Mouse (Mus musculus) MEL (cell line): ENCODE data around the gene Mdh2.

Source experiments
- CTCF ChIP-seq, 3 experiments: IDR thresholded peaks in 2 of 3; conservative IDR thresholded peaks in 1 of 3; 2 replicates each; pipeline ENCODE4 v1.5.1; 2011 to 2012; ENCODE audit warnings: low read length in 3 of 3, low read depth in 2 of 3, mild to moderate bottlenecking in 2 of 3, improper control_type of control experiment in 1 of 3, inconsistent platforms in 1 of 3, mixed read lengths in 1 of 3, moderate library complexity in 1 of 3; ENCODE audit not compliant: control insufficient read depth in 1 of 3, insufficient read depth in 1 of 3, poor library complexity in 1 of 3, severe bottlenecking in 1 of 3
- EP300 ChIP-seq, 2 experiments: IDR thresholded peaks; 2 replicates each; pipeline ENCODE4 v1.6.1; 2011; ENCODE audit warnings: improper control_type of control experiment in 2 of 2, low read length in 2 of 2, low read depth in 1 of 2, mild to moderate bottlenecking in 1 of 2
- GATA1 ChIP-seq: IDR thresholded peaks from 2 replicates; pipeline ENCODE4 v1.6.1; 2011; ENCODE audit warnings: low read depth, low read length, improper control_type of control experiment
- JUND ChIP-seq: IDR thresholded peaks from 2 replicates; pipeline ENCODE4 v1.6.1; 2011; ENCODE audit warnings: low read depth, mild to moderate bottlenecking, improper control_type of control experiment, low read length
- MXI1 ChIP-seq: IDR thresholded peaks from 2 replicates; pipeline ENCODE4 v1.6.1; 2011; ENCODE audit warnings: mild to moderate bottlenecking, low read depth, low read length, improper control_type of control experiment
- NELFE ChIP-seq: IDR thresholded peaks from 2 replicates; pipeline ENCODE4 v1.6.1; 2011; ENCODE audit warnings: low read depth, low read length, improper control_type of control experiment
- POLR2A ChIP-seq, 2 experiments: IDR thresholded peaks; 2 replicates each; pipeline ENCODE4 v1.6.1; 2011 to 2012; ENCODE audit warnings: low read length in 2 of 2, mild to moderate bottlenecking in 2 of 2, control low read depth in 1 of 2, improper control_type of control experiment in 1 of 2, low read depth in 1 of 2, moderate library complexity in 1 of 2; ENCODE audit not compliant: control insufficient read depth in 1 of 2, insufficient read depth in 1 of 2, poor library complexity in 1 of 2
- POLR2AphosphoS2 ChIP-seq: IDR thresholded peaks from 2 replicates; pipeline ENCODE4 v1.6.1; 2011; ENCODE audit warnings: low read length, improper control_type of control experiment

DNA sequence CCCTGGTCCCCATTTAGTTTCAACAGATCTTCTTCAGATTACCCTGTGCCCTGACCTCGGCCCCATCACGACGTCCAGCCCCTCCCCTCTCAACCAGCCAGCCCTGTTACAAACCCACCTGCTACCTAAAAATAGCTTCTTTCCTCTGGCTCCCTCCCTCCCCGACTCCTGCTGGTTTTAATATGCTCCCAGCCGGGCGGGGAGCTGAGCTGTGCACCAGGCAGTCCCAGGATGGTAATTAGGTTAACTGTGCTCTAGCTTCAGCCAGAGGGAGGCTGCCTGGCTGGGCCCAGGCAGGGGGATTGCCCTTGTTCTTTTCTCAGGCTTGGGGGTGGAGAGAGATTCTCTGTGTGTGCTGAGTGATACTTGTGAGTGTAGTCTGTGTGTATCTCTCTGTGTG is 22.6 kb downstream of the Mdh2 start:
- no peak for TF ChIP-seq CTCF (IDR thresholded peaks at IDR 0.05 in 2 of 3, conservative IDR thresholded peaks at IDR 0.05 in 1 of 3; ENCODE audit: control insufficient read depth in 1 of 3, insufficient read depth in 1 of 3, low read depth in 2 of 3, low read length in 3 of 3, poor library complexity in 1 of 3, severe bottlenecking in 1 of 3)
- no peak for TF ChIP-seq POLR2A (IDR thresholded peaks at IDR 0.05; ENCODE audit: control insufficient read depth in 1 of 2, insufficient read depth in 1 of 2, low read depth in 1 of 2, low read length in 2 of 2, poor library complexity in 1 of 2)
- TF ChIP-seq MXI1, result no peak
- no peak for TF ChIP-seq JUND
- no peak for TF ChIP-seq EP300 (IDR thresholded peaks at IDR 0.05; ENCODE audit: low read depth in 1 of 2, low read length in 2 of 2)
- no peak for TF ChIP-seq GATA1
- TF ChIP-seq POLR2AphosphoS2, result no peak
- TF ChIP-seq NELFE, result no peak
